23 mouse cellular contexts compared by ENCODE assay signal in the genomic region with DNA sequence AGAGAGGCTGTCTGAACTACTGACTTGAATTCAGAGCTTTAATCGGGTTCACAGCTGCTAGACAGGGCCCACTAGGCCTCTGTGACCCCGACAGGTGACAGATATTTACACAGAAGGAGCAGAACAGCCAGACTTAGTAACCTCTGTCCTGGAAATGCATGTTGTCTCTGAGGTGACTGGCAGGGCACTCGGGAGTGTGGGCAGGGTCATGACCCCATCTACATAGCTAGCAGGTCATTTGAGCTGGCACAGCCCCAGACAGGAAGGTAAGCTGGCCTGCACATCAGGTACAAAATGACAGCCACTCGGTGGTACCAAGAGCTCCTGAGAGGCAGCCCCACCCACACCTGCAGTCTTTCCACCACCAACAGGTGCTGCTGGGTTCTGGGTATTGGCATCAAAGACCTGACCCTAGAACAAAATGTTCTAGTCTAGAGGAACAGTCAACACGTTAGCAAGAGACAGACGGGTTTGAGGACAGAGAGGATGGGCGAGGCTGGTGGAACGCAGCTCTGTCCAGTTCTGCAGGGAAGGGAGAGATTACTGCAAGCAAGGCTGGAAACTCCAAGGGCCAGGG. TPM values are rescaled to one million over a fixed set of nuclear protein-coding genes. Genes with fewer than 3 reads are reported as not detected.
DNase-seq lines count a peak whose midpoint lies in the region; ATAC-seq and TF ChIP-seq lines count a peak whose summit lies in the region.
"Had no signal": no experiment of that assay in that cellular context is flagged by ENCODE, and none has a peak within 500 bp of the region (broad histone marks: within the 10 kb centered on the region; RNA-seq: fewer than 3 reads in every experiment).

No protein-coding gene starts in this region.

- peak; percentile 21 for DNase-seq in kidney, adult 2 months
- no peak for DNase-seq in kidney, postnatal 4 days
- peak; percentile 23 for DNase-seq in lung, postnatal 36 days
- DNase-seq in lung, postnatal 10 days, result no peak
- DNase-seq in ovary, adult 18-20 months (ENCODE audit: low spot score), result no peak
- no peak for DNase-seq in gastrocnemius, postnatal 4 days (ENCODE audit: low spot score in 2 of 2)
- DNase-seq: adrenal gland, postnatal 36 days; cerebellum, adult 2 months; cerebellum, postnatal 10 days; gastrocnemius, postnatal 36 days; heart, adult 18-20 months; heart, postnatal 14 days had no signal

- H3K4me2 ChIP-seq in liver, embryonic 16.5 days (ENCODE audit: low read depth, low read length), result no peak overlapping the region
- H3K4me2 ChIP-seq: embryonic facial prominence, embryonic 15.5 days; heart, embryonic 11.5 days; heart, embryonic 15.5 days; hindbrain, embryonic 13.5 days had no signal

- peak; percentile 84 for ATAC-seq in liver, embryonic 16.5 days (ENCODE audit: low read depth)
- ATAC-seq: activated CD4-positive, CD25-positive, alpha-beta regulatory T cell, adult 4 months; forebrain, embryonic 14.5 days; Patski had no signal

- no peak overlapping the region for H3K27ac ChIP-seq in kidney, adult 2 months (ENCODE audit: insufficient read depth, low read depth, low read length)
- no peak overlapping the region for H3K27ac ChIP-seq in liver, embryonic 16.5 days (ENCODE audit: low read length)
- H3K27ac ChIP-seq: embryonic facial prominence, embryonic 15.5 days; forebrain, embryonic 10.5 days; heart, embryonic 15.5 days; hindbrain, embryonic 13.5 days had no signal

- no peaks in the 10 kb centered on the region for H3K9me3 ChIP-seq in liver, embryonic 16.5 days (replicated peaks; ENCODE audit: control insufficient read depth, low read length)
- H3K9me3 ChIP-seq: embryonic facial prominence, embryonic 15.5 days; forebrain, embryonic 10.5 days; heart, embryonic 15.5 days; hindbrain, embryonic 13.5 days had no signal

- no peaks in the 10 kb centered on the region for H3K27me3 ChIP-seq in kidney, adult 2 months (replicated peaks; ENCODE audit: control insufficient read depth, insufficient read depth, low read length)
- no peaks in the 10 kb centered on the region for H3K27me3 ChIP-seq in liver, embryonic 16.5 days (ENCODE audit: control insufficient read depth, insufficient read depth, low read depth, low read length)
- H3K27me3 ChIP-seq: CH12.LX; embryonic facial prominence, embryonic 15.5 days; heart, embryonic 15.5 days; Patski had no signal

- TF ChIP-seq POLR2A in kidney, adult 2 months (IDR thresholded peaks at IDR 0.05; ENCODE audit: low read depth, low read length), result no peak

- 45% methylated on average over 8 of the region's 8 CpGs for WGBS in kidney, adult 2 months
- 45% methylated on average over 8 of the region's 8 CpGs for WGBS in liver, embryonic 16.5 days (ENCODE audit: insufficient replicate concordance)

- no peaks in the 10 kb centered on the region for H3K36me3 ChIP-seq in kidney, adult 2 months (ENCODE audit: control insufficient read depth, insufficient read depth, low read length)
- no peaks in the 10 kb centered on the region for H3K36me3 ChIP-seq in liver, embryonic 16.5 days (ENCODE audit: control insufficient read depth, insufficient read depth)
- H3K36me3 ChIP-seq: embryonic facial prominence, embryonic 15.5 days; forebrain, embryonic 10.5 days; heart, embryonic 15.5 days; hindbrain, embryonic 13.5 days had no signal

- no peaks in the 10 kb centered on the region for H3K4me1 ChIP-seq in kidney, adult 2 months (ENCODE audit: control insufficient read depth, insufficient read depth, low read length)
- H3K4me1 ChIP-seq in liver, embryonic 16.5 days (ENCODE audit: control insufficient read depth, low read depth, low read length), result no peaks in the 10 kb centered on the region; the same call in 1 of the 2 replicates
- H3K4me1 ChIP-seq: embryonic facial prominence, embryonic 15.5 days; forebrain, embryonic 10.5 days; heart, embryonic 15.5 days; hindbrain, embryonic 13.5 days had no signal

- no peak overlapping the region for H3K4me3 ChIP-seq in kidney, adult 2 months (ENCODE audit: insufficient read depth, low read depth, low read length)
- H3K4me3 ChIP-seq in liver, embryonic 16.5 days (ENCODE audit: low read depth, low read length), result no peak overlapping the region
- H3K4me3 ChIP-seq: embryonic facial prominence, embryonic 15.5 days; erythroblast, embryonic 14.5 days; forebrain, embryonic 10.5 days; heart, embryonic 15.5 days; hindbrain, embryonic 13.5 days had no signal

- no peak for TF ChIP-seq CTCF in kidney, adult 2 months (conservative IDR thresholded peaks at IDR 0.05; ENCODE audit: insufficient read depth, insufficient read length, low read depth, low read length)

- no peak overlapping the region for H3K9ac ChIP-seq in liver, embryonic 16.5 days (ENCODE audit: low read depth, low read length)
- H3K9ac ChIP-seq: embryonic facial prominence, embryonic 15.5 days; heart, embryonic 15.5 days; hindbrain, embryonic 13.5 days had no signal

RNA-seq across cellular contexts. Expression of a gene that starts 8.3 kb away (rescaled TPM):
- polyA plus RNA-seq in kidney, adult 2 months (2012; rRNA removed), result 10.5 and 10.9 TPM in 2 replicates
- 7.9 and 10.5 TPM in 2 replicates for polyA plus RNA-seq in liver, embryonic 16.5 days (2015; fragmentation: Nextera tagmentation; extraction: Ambion mirVana)
- 1 to 10 TPM in 1 of 2 experiments, under 1 TPM in 1; 0.78 to 1.6 TPM for total RNA-seq in gastrocnemius, postnatal 4 days (2021)
- total RNA-seq: CH12.LX; gastrocnemius, postnatal 36 days had no signal
- polyA plus RNA-seq: activated CD4-positive, CD25-positive, alpha-beta regulatory T cell, adult 4 months; erythroblast, embryonic 14.5 days had no signal

RNA-seq across cellular contexts. Expression of a gene that starts 34.9 kb away (rescaled TPM):
- 0.63 and 0.94 TPM in 2 replicates for polyA plus RNA-seq in kidney, adult 2 months (2012; rRNA removed)
- 1.5 TPM in 2 replicates for polyA plus RNA-seq in liver, embryonic 16.5 days (2015; fragmentation: Nextera tagmentation; extraction: Ambion mirVana)
- total RNA-seq in gastrocnemius, postnatal 4 days (2021), result 1 to 10 TPM in 1 of 2 experiments, under 1 TPM in 1; 0.81 to 1.4 TPM
- polyA plus RNA-seq: erythroblast, embryonic 14.5 days had no signal

RNA-seq across cellular contexts. Expression of a gene that starts 40.1 kb away (rescaled TPM):
- 30.2 and 31.3 TPM in 2 replicates for polyA plus RNA-seq in kidney, adult 2 months (2012; rRNA removed)
- polyA plus RNA-seq in liver, embryonic 16.5 days (2015; fragmentation: Nextera tagmentation; extraction: Ambion mirVana), result 66.7 and 67.1 TPM in 2 replicates
- total RNA-seq in gastrocnemius, postnatal 4 days (2021), result 10 to 100 TPM; 23.1 to 24.6 TPM

Comparison
In these comparisons a context has a peak if more than half of its experiments do, and no peak if none do; other contexts are left out.
1. DNase-seq: peak in kidney, adult 2 months (single experiment) and lung, postnatal 36 days (single experiment); none in kidney, postnatal 4 days (0 of 2), lung, postnatal 10 days (single experiment), ovary, adult 18-20 months (single experiment) and gastrocnemius, postnatal 4 days (0 of 2).